Mouse (Mus musculus): ENCODE measurements around the gene Palm2.

GRCm38 (mm10) chr4:57626921-57627320 is 192.9 kb downstream of the Palm2 start:
- TF ChIP-seq POLR2A (IDR thresholded peaks at IDR 0.05; ENCODE audit: low read depth, low read length) (no peak), CTCF (IDR thresholded peaks at IDR 0.05; ENCODE audit: extremely low read depth, insufficient read depth, insufficient read length, insufficient replicate concordance) (no peak)

Measured in spleen, adult 2 months (tissue).